Mouse (Mus musculus) C2C12 (cell line): Measurements from ENCODE around the gene Otulin.

ENCODE experiments used
- CEBPB ChIP-seq: IDR thresholded peaks from one replicate; pipeline ENCODE4 v1.6.1; 2011; ENCODE audit warnings: low read depth, mild to moderate bottlenecking, control low read depth, moderate library complexity
- CTCF ChIP-seq: IDR thresholded peaks from one replicate; pipeline ENCODE4 v1.5.1; 2011; ENCODE audit not compliant: control insufficient read depth, insufficient read depth, insufficient read length
- FOSL1 ChIP-seq: IDR thresholded peaks from one replicate; pipeline ENCODE4 v1.8.0; 2011; ENCODE audit warnings: mild to moderate bottlenecking, low read length; ENCODE audit not compliant: poor library complexity, insufficient read depth, severe bottlenecking
- MAX ChIP-seq: IDR thresholded peaks from one replicate; pipeline ENCODE4 v1.6.1; 2011; ENCODE audit warnings: mild to moderate bottlenecking, control low read depth
- MYOD1 ChIP-seq: IDR thresholded peaks from one replicate; pipeline ENCODE4 v1.6.1; 2011; ENCODE audit warnings: low read depth; ENCODE audit not compliant: control insufficient read depth, insufficient read length
- MYOG ChIP-seq: IDR thresholded peaks from one replicate; pipeline ENCODE4 v1.6.1; 2011; ENCODE audit not compliant: control insufficient read depth, insufficient read length; ENCODE audit errors: extremely low read depth
- USF1 ChIP-seq: IDR thresholded peaks from one replicate; pipeline ENCODE4 v1.6.1; 2011; ENCODE audit warnings: low read depth, mild to moderate bottlenecking, control low read depth, moderate library complexity

GRCm38 (mm10) chr15:27495981-27496401 is 134.5 kb downstream of the Otulin start:
- TF ChIP-seq CTCF (no peak), MYOD1 (no peak), CEBPB (no peak), USF1 (no peak), MAX (no peak), MYOG (no peak), FOSL1 (no peak)
